Mouse (Mus musculus) ZHBTc4 (cell line): ENCODE results near the gene Pa2g4.

Source experiments
- DNase-seq: peaks from one replicate; pipeline ENCODE4 v3.0.0-alpha.2; 2011; ENCODE audit warnings: low read depth, low spot score

Gene Pa2g4

GRCm38 (mm10) chr10:128536266-128536940 is 29.4 kb downstream of the Pa2g4 start:
- peak; percentile 96 for DNase-seq

DNA sequence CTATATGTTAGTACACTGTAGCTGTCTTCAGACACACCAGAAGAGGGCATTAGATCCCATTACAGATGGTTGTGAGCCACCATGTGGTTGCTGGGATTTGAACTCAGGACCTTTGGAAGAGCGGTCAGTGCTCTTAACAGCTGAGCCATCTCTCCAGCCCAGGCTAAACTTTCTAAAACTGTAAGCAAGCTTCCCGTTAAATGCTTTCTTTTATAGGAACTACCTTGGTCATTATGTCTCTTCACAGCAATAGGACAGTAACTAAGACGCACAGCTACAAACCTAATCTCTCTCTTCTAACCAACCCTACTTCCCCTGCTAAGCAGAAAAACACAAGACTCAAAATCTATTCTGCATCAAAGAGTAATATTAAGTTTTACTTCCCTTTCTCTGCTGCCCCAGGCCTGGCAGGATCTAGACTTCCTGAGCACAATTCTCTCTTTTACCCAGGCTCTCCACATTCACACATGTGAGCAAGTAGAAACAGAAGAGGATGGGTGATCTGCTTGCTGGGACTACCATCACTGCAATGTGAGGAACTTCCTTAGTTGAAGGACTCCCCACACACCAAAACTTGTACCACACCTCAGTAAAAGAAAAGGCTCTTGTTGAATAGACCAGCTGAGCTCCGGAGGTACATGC is 30.0 kb downstream of the Pa2g4 start:
- DNase-seq = no peak

GRCm38 (mm10) chr10:128535206-128535605 is 30.6 kb downstream of the Pa2g4 start:
- DNase-seq = no peak

DNA sequence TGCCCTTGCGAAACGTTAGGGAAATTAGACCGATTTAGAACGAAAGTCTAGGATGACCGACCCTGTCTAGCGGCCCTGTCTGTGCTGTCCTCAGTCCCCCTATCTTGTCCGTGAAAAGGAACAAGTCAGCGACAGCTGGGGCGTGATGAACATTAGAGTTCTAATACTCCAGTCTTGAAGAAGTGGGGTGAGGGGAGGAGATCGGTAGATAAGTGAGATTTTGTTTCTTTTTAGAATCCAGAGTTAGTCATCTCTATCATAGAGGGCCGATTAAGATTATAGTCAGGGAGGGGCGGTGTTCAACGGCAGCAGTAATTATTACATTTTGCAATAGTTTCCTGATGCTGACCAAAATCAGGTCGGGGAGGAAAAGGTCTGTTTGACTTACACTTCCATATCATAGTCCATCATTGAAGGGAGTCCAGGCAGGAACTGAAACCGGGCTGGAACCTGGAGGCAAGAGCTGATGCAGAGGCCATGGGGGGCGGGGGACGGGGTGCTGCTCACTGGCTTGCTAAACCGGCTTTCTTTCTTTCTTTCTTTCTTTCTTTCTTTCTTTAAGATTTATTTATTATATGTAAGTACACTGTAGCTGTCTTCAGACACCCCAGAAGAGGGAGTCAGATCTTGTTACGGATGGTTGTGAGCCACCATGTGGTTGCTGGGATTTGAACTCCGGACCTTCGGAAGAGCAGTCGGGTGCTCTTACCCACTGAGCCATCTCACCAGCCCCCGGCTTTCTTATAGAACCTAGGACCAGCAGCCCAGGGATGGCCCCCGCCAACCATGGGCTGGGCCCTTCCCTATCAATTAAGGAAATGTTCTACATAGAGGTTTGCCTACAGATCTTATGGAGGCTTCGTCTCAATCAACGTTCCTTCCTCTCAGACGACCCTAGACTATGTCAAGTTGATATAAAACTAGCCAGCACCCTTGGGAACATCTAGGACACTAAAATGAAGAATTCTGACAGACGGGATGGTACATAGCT is 39.1 kb downstream of the Pa2g4 start:
- DNase-seq = no peak

DNA sequence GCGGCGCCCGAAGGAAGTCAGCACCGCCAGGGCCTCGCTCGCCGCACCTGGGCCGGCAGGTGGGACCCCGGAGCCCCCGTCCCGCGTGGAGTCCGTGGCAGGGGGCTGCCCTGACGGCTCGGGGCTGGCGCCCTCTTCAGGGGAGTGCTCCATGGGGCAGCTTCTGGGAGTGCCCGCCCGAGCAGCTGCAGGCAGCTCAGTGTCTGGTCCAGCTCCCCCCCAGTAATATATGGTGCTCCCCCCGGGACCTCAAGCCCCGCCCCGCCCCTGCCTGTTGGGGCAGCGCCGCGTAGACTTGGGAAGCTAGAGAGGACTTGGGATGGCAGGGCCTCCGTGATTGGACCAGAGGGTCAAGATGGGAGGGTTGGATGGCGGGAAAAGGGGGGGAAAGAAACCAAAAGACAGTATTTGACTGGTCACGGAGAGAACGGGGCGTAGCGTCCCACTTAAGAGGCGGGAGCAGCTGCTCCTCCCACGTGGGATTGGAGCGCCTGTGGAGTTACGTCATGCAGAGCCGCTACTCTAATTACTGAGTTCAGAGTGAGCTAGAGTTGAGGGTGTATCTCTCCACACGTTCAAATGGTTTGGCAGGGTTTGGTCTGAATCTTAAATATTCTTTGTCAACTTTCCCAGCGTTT is 40.0 kb downstream of the Pa2g4 start, which contains the start of gene Esyt1:
TSS of gene Esyt1 (minus strand) at position 201 of the 638 bp plus-strand sequence.
- peak; percentile 99 for DNase-seq

- DNase-seq = peak; percentile 88
Observed at GRCm38 (mm10) chr10:128524732-128525662, 40.8 kb downstream of the Pa2g4 start.

DNA sequence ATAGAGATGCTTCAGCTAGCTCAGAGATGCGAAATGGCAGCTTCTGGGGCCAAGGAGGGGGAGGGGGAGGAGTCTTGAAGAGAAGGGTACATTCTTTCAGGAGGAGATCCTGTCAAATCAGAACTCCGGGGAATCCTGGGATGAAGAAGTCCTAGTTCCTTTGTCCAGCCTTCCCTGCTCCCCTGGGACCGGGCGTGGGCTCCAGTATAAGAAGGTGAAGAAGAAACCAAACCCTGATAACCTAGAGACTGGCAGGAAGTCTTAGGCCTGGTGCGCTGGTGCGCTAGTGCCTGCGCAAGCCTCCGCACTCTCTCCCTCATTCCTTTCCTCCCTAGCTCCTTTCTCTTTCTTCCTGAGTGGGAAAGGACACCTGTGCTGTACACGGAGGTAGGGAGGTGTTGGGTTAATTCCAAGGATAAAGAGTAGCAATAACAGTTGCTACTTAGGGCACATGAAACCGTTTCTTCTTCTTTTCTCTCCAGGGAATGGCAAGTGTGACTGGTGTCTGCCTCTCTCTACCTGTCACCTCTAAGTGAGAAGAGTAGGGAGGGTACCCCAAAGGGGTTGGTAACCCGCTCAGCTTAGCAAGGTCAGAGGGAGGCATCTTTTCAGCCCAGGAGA is 41.6 kb downstream of the Pa2g4 start:
- DNase-seq = peak; percentile 42

GRCm38 (mm10) chr10:128522351-128522750 is 43.4 kb downstream of the Pa2g4 start:
- DNase-seq = no peak

DNA sequence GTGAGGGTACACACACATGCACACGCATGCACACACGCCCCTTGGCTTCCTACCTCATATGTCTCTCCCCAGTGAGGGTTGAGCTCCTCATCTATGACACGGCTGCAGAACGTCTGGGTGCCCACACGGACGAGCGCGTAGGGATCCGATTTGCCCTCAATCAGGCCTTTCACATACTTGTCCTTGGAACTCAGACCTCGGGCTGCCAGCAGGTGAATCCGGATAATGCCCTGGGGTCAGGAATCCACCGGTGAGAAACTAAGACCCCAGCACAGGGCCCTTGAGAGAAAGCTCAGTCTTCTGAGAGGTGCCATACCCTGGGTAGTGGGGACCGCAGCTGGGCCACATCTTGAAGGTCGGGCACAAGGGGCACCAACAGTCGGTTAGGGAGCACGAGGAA is 45.2 kb downstream of the Pa2g4 start:
- no peak for DNase-seq

- DNase-seq = peak; percentile 75
Observed at GRCm38 (mm10) chr10:128518833-128519232, 47.0 kb downstream of the Pa2g4 start.

DNA sequence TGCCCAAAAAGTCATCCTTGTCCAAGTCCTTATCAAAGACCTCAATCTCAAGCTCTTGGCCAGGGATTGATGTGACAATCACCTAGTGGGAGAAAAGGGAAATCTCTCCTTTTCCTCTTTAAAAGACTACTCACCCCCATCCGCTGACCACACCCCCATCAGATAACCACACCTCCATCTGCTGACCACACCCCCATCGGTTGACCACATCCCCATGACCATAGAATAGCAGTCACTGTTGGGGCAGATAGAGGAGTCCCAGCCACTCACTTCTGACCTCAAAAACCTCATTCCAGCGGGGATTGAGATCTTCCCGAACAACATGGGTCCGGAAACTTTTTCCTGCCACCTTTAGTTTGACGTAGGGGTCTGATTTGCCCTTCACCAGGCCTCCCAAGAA is 49.1 kb downstream of the Pa2g4 start:
- no peak for DNase-seq

DNA sequence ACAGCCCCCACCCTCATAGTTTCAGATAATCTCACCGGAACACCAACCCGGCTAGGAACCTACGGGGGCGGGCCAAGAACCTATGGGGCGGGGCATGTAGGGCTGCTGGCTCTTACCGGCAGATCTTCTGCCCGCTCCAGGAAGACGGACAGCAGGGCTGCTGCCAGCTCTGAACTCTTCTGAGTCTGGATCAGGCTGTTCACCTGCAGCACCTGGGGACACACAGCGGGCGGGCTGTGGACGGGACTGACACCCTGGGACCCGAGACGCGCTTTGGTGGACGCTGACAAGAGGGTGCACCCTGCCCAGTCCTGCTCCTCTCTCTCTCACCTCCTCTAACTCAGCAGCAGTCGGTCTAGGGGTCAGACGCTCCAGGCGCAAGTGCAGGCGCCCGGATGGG is 49.8 kb downstream of the Pa2g4 start:
- DNase-seq = peak; percentile 46

DNA sequence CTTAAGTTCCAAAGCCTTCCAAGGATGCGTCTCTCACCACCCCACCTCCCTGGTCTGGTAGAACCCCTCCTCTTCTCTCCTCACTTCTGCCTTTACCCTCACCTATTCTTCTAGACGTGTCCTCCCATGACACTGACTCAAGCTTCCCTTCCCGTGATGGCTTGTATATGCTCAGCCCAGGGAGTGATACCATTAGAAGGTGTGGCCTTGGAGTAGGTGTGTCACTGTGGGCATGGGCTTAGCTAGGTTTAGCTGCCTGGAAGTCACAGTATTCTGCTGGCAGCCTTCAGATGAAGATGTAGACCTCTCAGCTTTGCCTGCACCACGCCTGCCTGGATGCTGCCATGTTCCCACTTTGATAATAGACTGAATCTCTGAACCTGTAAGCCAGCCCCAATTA is 50.7 kb downstream of the Pa2g4 start:
- DNase-seq = no peak

- no peak for DNase-seq
Observed at GRCm38 (mm10) chr10:128511761-128512160, 54.0 kb downstream of the Pa2g4 start.

DNA sequence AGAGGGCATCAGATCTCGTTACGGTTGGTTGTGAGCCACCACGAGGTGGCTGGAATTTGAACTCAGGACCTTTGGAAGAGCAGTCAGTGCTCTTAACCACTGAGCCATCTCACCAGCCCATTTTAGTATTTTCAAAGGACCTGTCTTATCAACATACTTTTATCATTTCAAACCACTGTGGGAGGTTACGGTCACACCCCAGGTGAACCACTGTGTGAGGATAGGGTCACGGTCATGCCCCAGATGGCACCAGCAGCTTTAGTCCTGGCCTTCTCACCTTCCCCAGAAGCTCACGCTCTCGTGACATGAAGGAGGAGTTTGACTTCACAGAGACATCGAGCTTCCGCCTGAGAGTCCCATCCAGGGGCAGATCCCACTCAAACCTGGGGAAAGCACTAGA is 54.6 kb downstream of the Pa2g4 start:
- DNase-seq = no peak

DNA sequence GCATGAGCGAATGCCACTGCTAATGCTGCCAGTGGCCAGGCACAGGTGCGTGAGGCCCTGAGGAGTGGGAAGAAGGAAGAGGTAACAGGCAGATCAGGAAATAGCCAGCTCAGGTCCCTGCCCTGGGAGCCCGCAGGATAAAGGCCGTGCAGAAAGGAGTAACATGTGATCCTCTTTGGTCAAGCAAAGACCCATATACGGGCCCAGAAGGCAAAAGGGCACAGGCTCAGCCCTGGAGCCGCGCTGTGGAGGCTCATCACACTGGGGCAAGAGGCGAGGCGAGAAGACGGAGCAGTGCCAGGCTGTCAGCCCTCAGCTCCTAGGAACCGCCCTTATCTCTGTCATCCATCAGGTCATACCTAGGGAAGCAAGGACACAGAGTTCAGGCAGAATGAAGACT is 55.5 kb downstream of the Pa2g4 start:
- no peak for DNase-seq

- DNase-seq = no peak
Observed at GRCm38 (mm10) chr10:128509831-128510230, 56.0 kb downstream of the Pa2g4 start.

- no peak for DNase-seq
Observed at GRCm38 (mm10) chr10:128509203-128509602, 56.6 kb downstream of the Pa2g4 start.

DNA sequence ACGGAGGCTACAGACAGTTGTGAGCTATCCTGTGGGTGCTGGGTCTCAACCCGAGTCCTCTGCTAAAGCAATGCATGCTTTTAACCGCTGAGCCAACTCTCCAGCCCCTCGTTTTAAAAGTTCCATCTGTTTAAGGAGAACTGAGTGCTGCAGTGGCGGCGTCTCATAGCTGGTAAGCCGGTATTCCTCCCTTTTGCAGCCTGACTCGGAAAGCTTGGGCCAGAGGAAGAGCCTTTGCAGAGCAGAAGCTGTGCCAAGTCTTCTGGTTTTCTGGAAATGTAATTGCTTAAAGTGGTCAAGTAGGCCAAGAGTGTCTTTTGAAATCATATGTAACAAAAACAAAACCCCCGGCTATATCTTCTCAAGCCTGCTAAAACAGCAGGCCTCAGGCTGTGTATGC is 57.5 kb downstream of the Pa2g4 start:
- no peak for DNase-seq
